Mouse (Mus musculus) large intestine, adult 2 months (tissue): ENCODE results near the gene Nxph1. TPM values are rescaled to one million over a fixed set of nuclear protein-coding genes. Genes with fewer than 3 reads are reported as not detected.

Experiments used
- DNase-seq: peaks from one replicate; pipeline ENCODE4 v3.0.0-alpha.2; 2012; ENCODE audit warnings: low read depth, low spot score
- WGBS: fragments of 180-500 bp; shearing (Covaris S2); methylation state at CpG from one replicate; pipeline ENCODE4 v1.1.7; 2018; 5-methylcytosine and 5-hydroxymethylcytosine counted together
- polyA plus RNA-seq: library from polyadenylated mRNA; depleted of rRNA; stranded (reverse); fragments of >200 nt; gene quantifications from 2 replicates; pipeline ENCODE4 v1.2.3, GENCODE M21; 2012; rRNA removed

Nxph1 gene
- polyA plus RNA-seq = 0.02 TPM in 1 of 2 replicates, not detected in the other

- 8% methylated on average over 16 of the region's 16 CpGs for WGBS
Measured at GRCm38 (mm10) chr6:8948131-8948470, at the start of gene Nxph1. Gene Nxph1, plus strand, starts transcription at chr6:8948431.

GRCm38 (mm10) chr6:8900021-8900728, 48.1 kb upstream of the Nxph1 start:
- DNase-seq = no peak
- 77% methylated on average over 7 of the region's 7 CpGs for WGBS

More at GRCm38 (mm10) chr6:8948131-8948470, at the start of gene Nxph1:
- no peak for DNase-seq

DNA sequence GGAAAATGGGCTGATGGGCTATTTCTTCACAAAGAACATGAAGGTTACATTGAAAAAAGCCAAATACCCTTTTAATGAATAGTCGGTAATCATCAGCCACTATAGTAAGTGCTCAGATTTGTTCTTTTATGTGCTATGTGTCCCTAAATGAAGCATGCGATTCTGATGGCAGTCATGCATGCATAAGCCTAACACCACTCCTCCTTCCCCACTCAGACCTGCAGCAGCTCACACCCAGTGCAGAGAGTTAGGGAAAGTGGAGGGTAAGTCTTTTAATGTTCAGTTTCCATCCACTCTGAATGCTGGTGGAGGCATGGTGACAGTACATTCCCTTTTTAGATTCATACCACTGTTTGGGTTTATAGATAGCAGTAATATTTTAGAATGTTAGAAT, 47.5 kb upstream of the Nxph1 start:
- no peak for DNase-seq
- 78% methylated on average over 2 of the region's 2 CpGs for WGBS

- 70% methylated on average over 3 of the region's 3 CpGs for WGBS
- DNase-seq = no peak
Measured at GRCm38 (mm10) chr6:8907917-8908316, 40.3 kb upstream of the Nxph1 start.

GRCm38 (mm10) chr6:8913404-8913803, 34.8 kb upstream of the Nxph1 start:
- no peak for DNase-seq

- DNase-seq = no peak
- 72% methylated on average over 3 of the region's 3 CpGs for WGBS
Measured at GRCm38 (mm10) chr6:8914682-8915081, 33.5 kb upstream of the Nxph1 start.

DNA sequence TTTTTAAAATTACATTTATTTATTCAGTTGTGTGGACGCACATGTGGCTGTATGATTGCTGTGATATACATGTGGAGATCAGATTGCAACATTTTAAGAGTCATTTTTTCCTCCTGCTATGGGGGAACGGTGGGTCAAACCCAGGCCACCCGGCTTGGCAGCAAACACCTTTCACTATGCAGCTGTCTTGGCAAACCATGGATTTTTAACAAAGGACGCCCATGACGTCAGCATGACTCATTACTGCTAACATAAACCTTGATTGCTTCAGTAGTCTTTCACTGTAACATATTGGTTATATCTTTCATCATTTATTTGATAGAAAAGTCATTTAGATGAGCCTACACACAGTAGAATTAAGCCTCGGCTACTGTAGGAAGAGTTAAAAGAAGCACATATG, 23.8 kb upstream of the Nxph1 start:
- no peak for DNase-seq
- WGBS = 51% methylated on average over 6 of the region's 6 CpGs

DNA sequence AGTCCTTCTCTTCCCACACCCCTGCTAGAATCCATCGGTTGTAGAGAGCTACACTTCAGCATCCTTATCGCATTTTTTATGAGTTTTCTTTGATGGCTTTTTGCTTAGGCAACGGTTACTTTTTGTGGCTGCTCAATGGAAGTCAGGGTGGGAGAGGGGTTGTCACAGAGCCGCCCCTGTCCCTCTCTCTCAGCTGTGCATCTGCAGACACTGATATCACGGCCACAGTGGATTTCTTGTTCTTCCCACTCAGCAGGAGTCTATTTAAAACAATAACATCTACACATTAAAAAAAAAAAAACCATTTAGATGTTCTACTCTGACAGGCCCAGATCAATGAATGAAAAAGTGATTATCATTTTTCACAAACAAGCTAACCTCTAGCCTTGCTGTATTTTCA, 13.0 kb upstream of the Nxph1 start:
- WGBS = 39% methylated on average over 5 of the region's 5 CpGs
- DNase-seq = no peak

DNA sequence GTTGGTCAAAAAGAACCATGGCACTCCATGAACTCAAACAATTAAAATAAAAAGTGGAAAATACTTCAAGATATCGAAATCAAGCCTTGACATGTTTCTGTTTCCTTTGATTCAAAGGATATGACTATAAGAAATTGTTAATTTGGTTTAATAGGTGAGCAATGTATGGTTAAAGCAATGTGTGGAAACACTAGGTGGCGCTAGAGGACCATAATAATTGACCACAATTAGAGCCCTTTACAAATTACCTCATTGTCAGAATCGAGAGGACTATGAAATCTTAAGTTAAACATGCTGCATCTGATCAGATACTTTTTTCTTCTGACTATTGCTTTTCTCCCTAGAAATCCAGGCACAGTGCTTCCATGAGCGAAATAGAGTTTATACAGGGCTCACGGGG, 12.5 kb upstream of the Nxph1 start:
- peak; percentile 29 for DNase-seq
- 18% methylated on average over 5 of the region's 5 CpGs for WGBS

- no peak for DNase-seq
- WGBS = 20% methylated on average over 4 of the region's 4 CpGs
Measured at GRCm38 (mm10) chr6:8936168-8936567, 12.1 kb upstream of the Nxph1 start.

DNA sequence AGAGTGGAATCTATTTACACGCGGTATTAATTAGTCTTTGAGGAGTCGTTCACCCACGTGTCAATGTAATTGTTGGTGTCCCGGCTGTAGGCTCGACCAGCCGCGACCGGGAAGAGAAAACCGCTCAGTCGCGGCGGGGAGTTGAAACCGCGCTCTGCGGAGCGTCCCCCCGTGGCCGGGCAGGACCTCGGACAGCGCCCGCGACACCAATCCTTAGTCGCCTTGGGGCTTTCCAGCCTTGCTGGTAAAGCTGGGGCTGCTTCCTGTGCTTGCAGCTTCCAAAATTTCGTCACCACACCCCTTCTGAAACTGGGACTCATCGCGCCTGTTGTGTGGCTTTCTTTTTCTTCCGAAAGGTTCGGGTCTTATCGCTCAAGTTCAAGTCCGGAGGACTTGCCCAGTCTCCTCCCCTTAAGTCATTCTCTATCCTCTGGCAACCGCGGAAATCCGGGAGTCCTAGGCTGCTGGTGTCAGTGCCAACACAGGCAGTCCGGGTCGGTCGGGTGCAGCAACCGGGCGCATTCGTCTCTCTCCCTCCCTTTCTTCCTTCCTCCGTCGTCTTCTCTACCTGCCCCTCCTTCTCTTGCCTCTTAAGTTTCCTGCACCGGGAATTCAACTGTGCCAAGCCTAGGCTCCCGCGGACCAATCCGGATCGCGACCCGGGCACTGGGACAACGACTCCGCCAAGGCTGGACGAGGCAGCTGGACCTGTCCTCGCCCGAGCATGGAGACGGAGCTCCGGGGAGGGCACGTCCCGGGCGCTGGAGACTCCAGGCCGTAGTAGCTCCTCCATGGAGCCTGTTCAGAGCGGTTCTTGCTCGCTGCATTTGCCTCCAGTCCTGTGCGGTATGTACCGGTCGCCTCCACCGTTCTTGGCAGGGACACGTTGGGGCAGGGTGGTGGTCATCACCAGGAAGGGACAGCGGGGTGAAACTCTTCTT, 510 bp downstream of the Nxph1 start:
- DNase-seq = no peak
- WGBS = 3% methylated on average over 68 of the region's 68 CpGs

- WGBS = 4% methylated on average over 31 of the region's 31 CpGs
Measured at GRCm38 (mm10) chr6:8949665-8950201, 1.5 kb downstream of the Nxph1 start.

DNA sequence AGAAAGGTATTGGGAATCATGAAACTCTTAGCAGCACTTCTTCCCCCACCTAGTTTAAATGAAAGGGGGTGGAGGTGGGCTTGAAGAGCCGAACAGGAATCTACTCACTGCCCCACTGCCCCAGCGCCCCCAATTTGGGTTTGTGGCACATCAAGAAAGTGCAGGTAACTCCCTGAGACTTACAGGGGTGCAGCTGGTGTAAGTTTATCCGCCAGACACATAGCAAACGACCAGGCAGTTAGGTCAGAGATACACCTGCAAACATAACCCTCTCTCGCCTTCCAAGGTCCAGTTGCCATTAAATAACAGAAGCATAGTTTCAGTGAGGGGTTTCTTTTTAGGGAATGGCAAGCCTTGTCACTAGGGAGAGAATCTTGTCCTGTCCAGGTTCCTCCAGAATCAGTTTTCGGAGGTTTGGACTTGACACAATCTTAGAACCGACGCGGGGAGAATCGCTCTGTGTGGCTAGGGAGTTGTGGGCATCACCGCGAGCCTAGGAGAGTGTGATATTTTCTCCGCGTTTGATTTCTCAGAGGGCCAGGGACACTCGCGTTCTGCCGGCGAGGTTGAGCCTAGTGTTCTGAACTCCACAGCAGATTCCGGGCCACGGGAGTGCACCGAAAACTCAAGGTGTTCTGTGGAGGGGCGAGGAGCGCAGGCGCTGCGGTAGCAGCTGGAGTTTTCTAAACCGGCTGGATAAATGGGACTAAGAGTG, 2.5 kb downstream of the Nxph1 start:
- DNase-seq = no peak
- 4% methylated on average over 26 of the region's 26 CpGs for WGBS

More at GRCm38 (mm10) chr6:8949665-8950201, 1.5 kb downstream of the Nxph1 start:
- no peak for DNase-seq

GRCm38 (mm10) chr6:8951326-8951695, 3.1 kb downstream of the Nxph1 start:
- no peak for DNase-seq

DNA sequence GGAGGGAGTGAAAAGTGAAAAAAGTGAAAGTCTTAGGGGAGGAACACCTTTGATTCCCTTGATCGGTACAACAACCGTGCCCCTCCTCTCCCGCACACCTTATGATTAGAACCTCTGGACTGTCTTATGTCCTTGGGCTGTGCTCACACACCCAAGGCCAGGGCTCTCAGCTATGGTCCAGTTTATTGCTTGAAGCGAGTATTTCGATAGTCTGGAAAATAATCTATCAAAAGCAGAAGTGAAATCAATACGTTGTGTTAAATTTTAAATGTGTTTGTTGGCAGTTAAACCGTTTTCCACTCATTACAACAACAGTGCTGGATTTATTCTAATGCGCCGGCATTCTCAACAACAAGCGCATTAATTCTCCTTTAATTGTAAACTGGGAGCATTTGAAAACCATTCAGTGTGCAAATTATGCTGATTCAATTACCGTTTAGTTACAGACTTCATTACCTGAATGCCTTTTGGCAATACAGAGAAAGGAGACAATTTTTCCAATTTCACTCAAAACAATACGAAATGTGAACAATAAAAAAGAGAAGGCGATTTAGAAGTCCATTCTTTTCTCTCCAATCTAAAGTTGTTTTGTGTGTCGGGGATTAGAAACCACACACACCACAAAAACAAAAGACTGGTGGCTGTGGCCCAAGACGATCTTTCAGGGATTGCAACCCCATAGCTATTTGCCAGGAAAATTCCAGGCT, 3.8 kb downstream of the Nxph1 start:
- 24% methylated on average over 15 of the region's 15 CpGs for WGBS
- no peak for DNase-seq

More at GRCm38 (mm10) chr6:8951326-8951695, 3.1 kb downstream of the Nxph1 start:
- 1% methylated on average over 24 of the region's 24 CpGs for WGBS

DNA sequence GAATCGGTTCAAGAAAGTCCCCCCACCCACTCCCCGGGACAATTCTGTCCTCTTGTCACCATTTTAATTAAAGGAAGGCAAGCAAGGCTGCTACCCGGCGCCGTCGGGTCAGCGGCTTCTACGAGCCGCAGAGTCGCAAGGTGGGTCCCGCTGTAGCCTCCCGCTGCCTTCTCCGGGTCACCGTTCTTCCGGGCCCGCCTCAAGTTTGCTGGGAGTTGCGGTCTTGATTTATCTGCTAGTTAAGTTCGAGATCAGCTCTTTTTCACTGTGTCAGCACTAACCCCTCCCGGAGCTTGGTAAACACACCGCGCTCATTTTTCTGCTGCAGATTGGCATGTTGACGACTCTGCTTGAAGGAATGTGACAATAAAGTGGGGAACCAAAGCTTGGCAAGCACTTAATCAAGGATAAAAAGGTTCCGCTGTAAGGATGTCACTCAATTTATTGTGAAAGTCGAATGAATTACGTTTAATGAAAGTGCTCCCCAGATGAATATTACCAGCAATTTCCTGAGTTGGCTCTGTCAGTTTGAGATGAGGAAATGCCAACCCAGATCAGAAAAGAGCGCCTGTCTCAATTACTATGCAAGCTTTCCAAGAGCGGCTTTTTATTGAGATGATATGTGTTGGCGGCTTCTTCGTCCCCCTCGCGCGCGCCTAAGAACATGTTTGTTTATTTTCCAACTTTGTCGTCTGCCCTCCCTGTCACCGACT, 7.7 kb downstream of the Nxph1 start:
- no peak for DNase-seq
- 5% methylated on average over 35 of the region's 35 CpGs for WGBS

DNA sequence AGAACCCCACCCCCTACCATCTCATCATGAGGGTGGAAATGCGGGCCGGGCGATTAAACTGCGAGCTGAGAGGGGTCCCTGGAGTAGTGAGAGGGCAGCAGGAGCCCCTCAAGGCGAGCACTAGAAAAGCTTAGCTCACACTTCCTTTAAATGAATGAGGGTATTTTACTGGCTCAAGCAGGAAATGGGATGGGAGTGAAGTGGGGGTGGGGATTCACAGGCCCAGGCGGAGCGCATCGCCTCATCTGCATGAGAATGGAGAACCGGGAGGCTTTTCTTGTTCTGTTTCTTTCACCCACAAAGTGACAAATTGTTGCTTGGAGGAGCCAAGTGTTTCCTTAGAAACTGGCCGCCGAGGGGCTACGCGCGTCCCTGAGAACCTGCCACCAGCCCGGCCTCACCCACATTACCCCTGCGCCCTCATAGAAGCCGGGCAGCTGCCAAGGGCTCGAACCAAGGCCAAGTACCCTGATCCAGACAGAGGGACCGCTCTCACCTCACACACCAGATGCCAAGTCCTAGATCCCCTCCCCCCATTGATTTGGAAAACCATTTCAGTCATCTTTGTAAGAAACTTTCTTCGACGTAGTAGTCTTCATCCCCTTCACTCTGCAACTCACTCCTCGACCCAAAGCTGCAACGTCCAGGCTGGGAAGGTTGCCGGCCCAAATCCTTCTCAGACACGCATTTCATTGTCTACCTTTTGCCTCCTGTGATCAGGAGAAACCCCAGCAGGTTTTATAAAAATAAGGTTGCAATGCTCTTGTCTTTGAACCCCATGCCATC, 8.7 kb downstream of the Nxph1 start:
- DNase-seq = no peak
- 9% methylated on average over 25 of the region's 25 CpGs for WGBS

DNA sequence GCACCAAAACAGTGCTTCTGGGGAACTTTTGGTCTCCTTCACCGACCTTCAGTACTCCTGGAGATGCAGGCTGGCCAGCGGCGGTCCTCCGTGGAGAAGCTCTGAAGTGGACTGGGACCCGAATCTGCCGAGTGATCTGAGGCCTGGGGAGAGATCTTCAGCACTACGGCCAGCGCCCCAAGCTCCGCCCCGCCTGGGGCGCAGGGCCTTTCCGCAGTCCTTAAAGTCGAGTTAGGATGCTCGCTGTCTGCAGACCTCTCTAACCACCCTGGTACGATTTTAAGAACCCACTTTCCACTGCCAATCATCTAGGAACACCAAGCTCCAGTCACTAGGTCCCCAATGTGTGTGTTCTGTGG, 9.3 kb downstream of the Nxph1 start:
- 4% methylated on average over 15 of the region's 15 CpGs for WGBS
- no peak for DNase-seq
